Mouse (Mus musculus) heart, embryonic 12.5 days (tissue): ENCODE data around the gene Rpp40. TPM values are rescaled to one million over a fixed set of nuclear protein-coding genes. Genes with fewer than 3 reads are reported as not detected.

Experiments used
- ATAC-seq: fragments of 200-750 bp; cut with Nextera tagmentation; 2 replicates; pipeline ENCODE4 v1.8.0; 2017; ENCODE audit warnings: moderate TSS enrichment, moderate library complexity; ENCODE audit not compliant: insufficient number of reproducible peaks, low FRiP score
- H3K27ac ChIP-seq: fragments of 300-500 bp; sonication (generic); 2 replicates; pipeline ENCODE4 v1.5.1; 2016; ENCODE audit warnings: mild to moderate bottlenecking, moderate library complexity; ENCODE audit not compliant: poor library complexity, severe bottlenecking
- H3K27me3 ChIP-seq: fragments of 300-500 bp; sonication (generic); replicated peaks from 2 replicates; pipeline ENCODE4 v1.6.1; 2016; ENCODE audit warnings: mild to moderate bottlenecking, moderate library complexity
- H3K36me3 ChIP-seq: fragments of 300-500 bp; sonication (generic); 2 replicates; pipeline ENCODE4 v1.6.1; 2016; ENCODE audit warnings: mild to moderate bottlenecking, moderate library complexity
- H3K4me1 ChIP-seq: fragments of 300-500 bp; sonication (generic); replicated peaks from 2 replicates; pipeline ENCODE4 v1.6.1; 2016; ENCODE audit warnings: mild to moderate bottlenecking
- H3K4me2 ChIP-seq: fragments of 300-500 bp; sonication (generic); 2 replicates; pipeline ENCODE4 v1.6.1; 2016; ENCODE audit warnings: mild to moderate bottlenecking, moderate library complexity
- H3K4me3 ChIP-seq: fragments of 300-500 bp; sonication (generic); 2 replicates; pipeline ENCODE4 v1.5.1; 2016; ENCODE audit warnings: mild to moderate bottlenecking
- H3K9ac ChIP-seq: fragments of 300-500 bp; sonication (generic); 2 replicates; pipeline ENCODE4 v1.6.1; 2016; ENCODE audit warnings: mild to moderate bottlenecking, moderate library complexity
- H3K9me3 ChIP-seq: fragments of 300-500 bp; sonication (generic); replicated peaks from 2 replicates; pipeline ENCODE4 v1.6.1; 2016; ENCODE audit warnings: mild to moderate bottlenecking, moderate library complexity
- WGBS: fragments of 180-500 bp; shearing (Covaris S2); methylation state at CpG from one replicate; pipeline ENCODE4 v1.1.7; 2016; 5-methylcytosine and 5-hydroxymethylcytosine counted together
- polyA plus RNA-seq: library from polyadenylated mRNA; unstranded; fragments of >200 nt; fragmentation: Nextera tagmentation; extraction: Ambion mirVana; gene quantifications from 2 replicates; pipeline ENCODE4 v1.2.1, GENCODE M21; 2016

Rpp40 gene
- polyA plus RNA-seq, 1 experiment from 2014 or later: 12.0 TPM

GRCm38 (mm10) chr13:35851581-35851980 lies 54.6 kb downstream of the Rpp40 start:
- Histone ChIP-seq H3K4me1 (peaks cover 20% of the 10 kb centered on the region), H3K9ac (no peak overlapping the region), H3K4me2 (no peak overlapping the region), H3K27me3 (no peaks in the 10 kb centered on the region), H3K27ac (no peak overlapping the region), H3K36me3 (no peaks in the 10 kb centered on the region), H3K4me3 (no peak overlapping the region), H3K9me3 (no peaks in the 10 kb centered on the region)
- no peak for ATAC-seq
- 89% methylated on average over 6 of the region's 6 CpGs for WGBS

DNA sequence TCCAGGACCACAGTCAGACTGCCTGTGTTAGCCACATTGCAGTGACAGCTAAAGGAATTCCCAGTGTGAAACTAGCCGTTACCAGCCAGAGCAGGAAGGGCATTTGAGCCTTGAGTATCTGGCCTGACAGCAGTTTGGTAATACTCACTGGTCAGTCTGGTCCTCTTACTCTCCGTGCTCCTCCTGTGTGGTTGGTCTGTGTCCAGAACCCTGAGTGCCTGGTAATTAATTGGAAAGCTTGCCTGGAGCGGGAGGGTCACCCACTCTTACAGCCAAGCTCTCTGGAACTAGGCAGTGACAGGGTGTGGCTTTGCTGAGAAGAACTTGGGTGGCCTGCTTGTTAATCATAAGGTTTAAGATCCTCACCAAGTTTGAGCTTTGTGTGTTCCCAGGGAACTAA lies 57.5 kb downstream of the Rpp40 start:
- no peak for ATAC-seq
- H3K27me3 ChIP-seq: no peaks in the 10 kb centered on the region
- no peaks in the 10 kb centered on the region for H3K36me3 ChIP-seq
- H3K9me3 ChIP-seq: no peaks in the 10 kb centered on the region
- WGBS: 67% methylated on average over 3 of the region's 3 CpGs
- peaks cover 42% of the 10 kb centered on the region for H3K4me1 ChIP-seq
- H3K4me3 ChIP-seq: no peak overlapping the region
- no peak overlapping the region for H3K4me2 ChIP-seq
- H3K27ac ChIP-seq: no peak overlapping the region
- H3K9ac ChIP-seq: no peak overlapping the region

DNA sequence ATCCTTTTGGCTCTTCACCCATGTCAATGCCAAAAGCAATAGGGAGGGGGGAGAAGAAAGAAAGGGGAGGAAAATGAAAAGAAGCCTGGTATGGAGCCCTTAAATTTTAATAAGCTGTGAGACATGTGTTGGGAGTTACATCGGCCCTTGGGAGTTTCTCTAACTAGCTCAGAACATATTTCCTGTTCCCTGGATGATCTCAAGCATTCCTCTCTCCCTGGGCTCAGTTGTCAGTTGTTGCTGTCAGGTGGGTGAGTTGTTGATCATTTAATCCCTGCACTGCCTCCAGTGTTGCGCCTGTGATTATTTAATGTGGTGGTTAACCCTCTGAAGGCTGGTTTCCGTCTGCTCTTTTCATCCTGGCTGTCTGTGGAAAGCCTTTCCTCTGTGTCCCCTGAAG lies 60.9 kb downstream of the Rpp40 start:
- Histone ChIP-seq H3K4me3 (no peak overlapping the region), H3K4me1 (peaks cover 65% of the 10 kb centered on the region), H3K36me3 (peaks cover 3% of the 10 kb centered on the region; the same call in 1 of the 2 replicates), H3K9me3 (no peaks in the 10 kb centered on the region), H3K9ac (no peak overlapping the region), H3K27me3 (no peaks in the 10 kb centered on the region), H3K4me2 (no peak overlapping the region), H3K27ac (no peak overlapping the region)
- WGBS: 34% methylated on average over 3 of the region's 3 CpGs
- no peak for ATAC-seq

Other genes with a start within 250 kb of the Rpp40 start
- 19.4 and 19.6 TPM in 2 replicates for gene Cdyl, start 246.5 kb downstream of the Rpp40 start, polyA plus RNA-seq
- gene Ppp1r3g, start 52.5 kb upstream of the Rpp40 start, polyA plus RNA-seq: 6.8 and 7.7 TPM in 2 replicates
- gene Fars2, start 211.1 kb upstream of the Rpp40 start, polyA plus RNA-seq: 46.3 and 48.3 TPM in 2 replicates
- 21.0 and 24.1 TPM in 2 replicates for gene Lyrm4, start 211.2 kb upstream of the Rpp40 start, polyA plus RNA-seq